Mouse (Mus musculus): ENCODE measurements around the gene Ptprg.
A peak's percentile ranks its signal among the peaks of the same experiment; 100 is the strongest.
"Not testable (repeated sequence)": the region's sequence is repeated elsewhere in the genome, so short reads cannot be mapped to it uniquely, and the experiment has no call there.

The Ptprg gene

DNA sequence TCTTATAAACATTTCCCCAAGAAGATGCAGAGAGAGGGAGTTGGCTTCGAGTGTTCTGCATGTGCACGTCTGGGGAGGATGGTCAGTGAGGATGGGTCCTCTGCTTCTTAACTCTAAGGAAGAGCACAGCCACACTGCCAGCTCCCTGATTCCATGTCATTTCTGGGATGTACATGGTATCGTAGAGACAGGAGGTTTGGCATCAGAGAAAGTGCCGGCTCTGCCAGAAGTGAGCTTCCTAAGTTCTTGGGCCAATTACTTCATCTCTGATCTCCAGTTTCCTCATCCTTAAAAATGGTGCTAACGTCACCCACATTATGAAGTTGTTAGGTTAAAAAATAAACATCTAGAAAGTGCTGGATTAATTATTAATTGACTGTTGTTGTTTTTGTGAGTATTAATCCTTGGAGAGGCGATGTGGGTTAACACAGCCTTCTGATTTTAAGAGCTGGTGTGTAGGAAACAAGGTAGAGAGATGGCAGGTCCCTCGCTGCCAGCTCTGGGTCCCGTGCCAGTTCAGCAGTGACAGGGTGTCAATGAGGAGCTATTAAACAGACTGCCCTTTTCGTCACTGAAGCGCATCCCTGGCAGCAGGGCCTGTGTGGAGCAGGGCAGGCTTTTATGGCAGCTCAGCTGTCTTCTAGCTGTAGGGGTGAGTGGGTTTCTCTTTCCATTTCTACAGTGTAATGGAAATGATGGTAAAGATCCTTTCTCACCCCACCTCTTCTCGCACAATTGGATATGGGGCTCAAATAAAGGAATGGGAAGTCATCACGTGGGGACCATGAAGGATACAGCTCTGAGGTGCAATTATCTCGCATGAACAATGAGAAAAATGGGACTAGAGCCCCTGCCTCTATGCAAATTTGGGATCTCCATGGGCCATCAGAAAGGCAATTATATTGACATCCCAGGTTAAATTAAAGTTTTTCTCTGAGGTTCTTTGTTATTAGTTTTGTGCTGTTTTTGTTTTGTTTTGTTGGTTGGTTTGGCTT lies 646.9 kb downstream of the Ptprg start:
- DNase-seq (ENCODE audit: low spot score in 2 of 2) = no peak

DNA sequence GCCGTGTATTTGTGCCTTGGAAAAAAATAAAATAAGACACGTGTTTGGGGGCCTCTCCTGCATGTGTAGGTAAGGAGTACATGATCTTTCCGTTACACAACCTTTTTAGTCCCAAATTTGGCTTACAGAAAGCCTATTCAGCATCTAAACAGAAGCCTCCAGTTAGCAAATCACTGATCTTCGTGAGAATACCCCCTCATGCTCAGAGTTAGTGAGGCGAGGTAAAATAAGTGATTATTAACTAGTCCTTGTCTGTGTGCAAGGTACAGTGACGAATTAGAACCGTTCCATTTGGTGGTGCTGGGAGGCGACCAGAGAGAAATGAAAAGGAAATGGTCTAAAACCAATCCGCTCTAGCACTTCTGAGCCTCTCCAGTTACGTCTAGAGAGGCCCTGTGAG lies 648.9 kb downstream of the Ptprg start:
- DNase-seq (ENCODE audit: low spot score in 2 of 2) = no peak

DNA sequence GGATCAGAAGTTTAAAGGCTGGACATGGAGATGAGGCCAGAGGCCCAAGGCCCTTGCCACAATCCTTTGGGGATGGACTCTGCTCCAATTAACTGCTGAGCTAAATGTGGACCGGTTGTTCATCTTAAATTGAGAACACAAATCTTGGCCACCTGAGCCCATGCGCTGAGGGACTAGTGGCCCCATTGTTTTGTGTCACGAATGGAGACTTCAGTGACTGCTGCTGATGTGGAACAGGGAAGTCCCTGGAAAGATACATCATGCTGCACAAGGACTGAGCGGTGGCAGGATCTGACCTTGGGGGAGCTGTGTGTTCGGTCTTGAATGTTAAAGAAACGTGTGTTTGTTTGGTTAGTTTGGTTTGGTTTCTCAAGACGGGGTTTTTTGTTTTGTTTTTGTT lies 649.7 kb downstream of the Ptprg start:
- no peak for DNase-seq (ENCODE audit: low spot score in 2 of 2)

DNA sequence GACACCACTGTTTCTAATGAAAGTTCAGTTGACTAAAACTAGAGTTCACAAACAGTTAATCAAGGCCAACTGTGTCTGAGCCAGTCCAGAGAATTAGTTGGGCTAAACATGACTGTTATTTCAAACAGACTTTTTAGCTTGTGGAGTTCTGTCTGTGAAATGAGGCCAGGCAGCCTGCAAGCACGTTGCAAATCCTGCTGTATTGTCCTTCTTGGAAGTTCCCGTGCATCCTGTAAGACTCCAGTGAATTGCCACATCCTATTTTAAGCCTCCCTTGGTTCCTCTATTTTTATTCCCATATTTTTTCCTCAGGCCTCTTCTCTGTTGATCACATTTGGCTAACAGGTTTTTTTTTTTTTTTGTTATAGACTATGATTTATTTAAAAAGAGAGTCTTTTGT lies 652.8 kb downstream of the Ptprg start:
- no peak for DNase-seq (ENCODE audit: low spot score in 2 of 2)

DNA sequence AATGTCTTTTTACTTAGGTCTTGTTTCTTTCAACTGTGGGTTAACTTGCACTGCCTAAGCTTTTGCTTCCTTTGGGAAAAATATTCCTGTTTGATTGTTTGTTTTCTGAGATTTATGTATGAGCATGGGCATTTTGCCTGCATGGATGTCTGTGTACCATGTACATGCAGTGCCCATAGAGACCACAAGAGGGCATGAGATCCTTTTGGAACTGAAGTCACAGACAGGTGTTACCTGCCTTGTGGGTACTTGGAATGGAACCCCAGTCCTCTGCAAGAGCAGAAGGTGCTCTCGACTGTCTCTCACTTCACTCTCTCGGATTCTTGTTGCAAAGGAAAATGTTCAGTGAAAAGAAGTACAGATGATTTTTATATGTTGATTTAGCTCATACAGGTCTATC lies 655.2 kb downstream of the Ptprg start:
- no peak for DNase-seq (ENCODE audit: low spot score in 2 of 2)

DNA sequence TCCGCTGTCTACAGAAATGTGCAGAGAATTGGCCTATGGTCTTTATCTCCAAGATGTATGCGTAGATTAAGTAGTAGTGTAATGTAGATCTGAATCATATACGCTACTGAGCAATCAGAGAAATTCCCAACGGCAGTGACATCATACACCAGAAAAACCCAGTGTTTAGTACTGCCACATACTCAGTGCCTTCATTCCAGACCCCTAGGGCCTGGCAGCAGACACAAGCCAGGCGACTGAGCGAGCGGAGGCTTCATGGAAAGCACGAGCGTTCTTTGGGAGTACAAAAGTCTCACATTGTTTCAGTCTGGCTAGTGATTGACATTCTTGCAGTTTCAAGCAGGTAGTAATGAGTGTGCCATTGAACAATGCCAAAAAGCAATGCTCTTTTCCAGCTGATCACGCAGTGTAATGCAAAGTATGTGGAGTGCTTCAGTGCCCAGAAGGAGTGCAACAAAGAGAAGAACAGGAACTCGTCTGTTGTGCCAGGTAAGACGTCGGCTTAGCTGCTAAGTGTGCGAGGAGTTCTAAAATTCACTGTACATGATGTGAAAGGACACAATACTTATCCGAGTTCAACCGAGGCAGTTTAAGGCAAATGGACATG lies 665.3 kb downstream of the Ptprg start:
- no peak for DNase-seq (ENCODE audit: low spot score in 2 of 2)

DNA sequence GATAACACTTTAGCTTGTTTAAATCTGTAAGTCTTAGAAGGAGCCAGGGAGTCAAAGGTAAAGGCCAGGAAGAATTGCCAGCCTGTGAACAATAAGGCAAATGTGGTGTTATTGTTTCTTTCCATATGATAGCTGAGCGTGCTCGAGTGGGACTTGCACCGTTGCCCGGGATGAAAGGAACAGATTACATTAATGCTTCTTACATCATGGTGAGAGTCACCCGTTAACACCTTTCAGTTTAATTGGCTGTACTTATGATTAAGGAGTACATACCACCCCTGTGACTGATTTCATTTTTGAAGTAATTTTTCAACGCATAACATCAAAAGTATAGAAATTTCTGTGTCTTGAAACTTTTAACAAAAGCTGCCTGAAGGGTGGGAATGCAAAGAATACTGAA lies 666.5 kb downstream of the Ptprg start:
- DNase-seq (ENCODE audit: low spot score in 2 of 2) = no peak

DNA sequence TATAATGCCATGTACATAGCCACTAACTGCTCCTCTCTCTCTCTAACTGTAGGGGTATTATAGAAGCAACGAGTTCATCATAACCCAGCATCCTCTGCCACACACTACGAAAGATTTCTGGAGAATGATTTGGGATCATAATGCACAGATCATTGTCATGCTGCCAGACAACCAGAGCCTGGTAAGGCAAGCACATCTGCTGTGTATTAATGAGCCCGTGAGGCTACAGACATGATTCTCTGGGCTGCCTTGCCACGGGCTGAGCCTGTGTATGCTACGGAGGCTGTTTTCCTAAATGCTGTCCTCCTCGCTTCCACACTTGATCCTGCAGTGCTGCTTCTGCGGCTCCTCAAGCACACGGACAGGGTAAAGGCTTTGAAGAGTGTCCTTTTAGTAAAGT lies 667.2 kb downstream of the Ptprg start:
- DNase-seq (ENCODE audit: low spot score in 2 of 2) = no peak

DNA sequence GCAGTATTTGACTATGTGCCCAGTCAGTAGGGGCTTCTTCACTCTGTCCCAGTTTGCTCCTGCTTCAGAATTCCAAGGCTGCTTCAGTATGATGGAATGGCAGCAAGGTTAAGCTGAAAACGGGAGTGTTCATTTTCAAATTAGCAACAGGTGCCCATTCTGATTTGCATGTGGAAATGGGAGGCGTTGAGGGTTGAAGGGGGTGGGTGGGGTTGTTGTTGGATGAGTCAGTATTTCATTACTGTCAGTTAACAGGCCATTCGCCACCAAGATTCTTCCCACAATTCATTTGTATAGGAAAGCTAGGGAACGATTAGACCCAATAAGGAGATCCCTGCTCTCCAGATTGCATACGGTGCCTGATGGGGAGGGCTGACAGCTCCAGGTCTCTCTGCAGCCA lies 668.2 kb downstream of the Ptprg start:
- no peak for DNase-seq (ENCODE audit: low spot score in 2 of 2)

DNA sequence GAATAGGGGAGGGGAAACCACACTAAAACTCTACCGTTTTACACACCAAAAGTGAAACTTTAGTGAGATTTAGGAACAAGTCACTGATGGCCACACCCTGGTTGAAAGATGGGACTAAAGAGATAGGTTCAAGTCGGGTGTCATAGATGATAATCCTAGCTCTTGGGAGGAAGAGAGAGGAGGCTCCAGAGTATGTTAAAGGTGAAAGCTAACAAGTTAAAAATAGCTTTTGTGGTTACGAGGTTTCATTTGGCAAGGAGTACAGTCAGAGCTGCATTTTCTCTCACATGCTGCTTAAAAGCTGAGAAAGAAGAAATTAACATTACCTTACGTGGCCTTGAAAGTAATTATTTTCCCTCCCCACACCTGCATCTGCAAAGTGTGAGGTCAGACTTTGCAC lies 690.4 kb downstream of the Ptprg start:
- DNase-seq (ENCODE audit: low spot score in 2 of 2) = no peak

DNA sequence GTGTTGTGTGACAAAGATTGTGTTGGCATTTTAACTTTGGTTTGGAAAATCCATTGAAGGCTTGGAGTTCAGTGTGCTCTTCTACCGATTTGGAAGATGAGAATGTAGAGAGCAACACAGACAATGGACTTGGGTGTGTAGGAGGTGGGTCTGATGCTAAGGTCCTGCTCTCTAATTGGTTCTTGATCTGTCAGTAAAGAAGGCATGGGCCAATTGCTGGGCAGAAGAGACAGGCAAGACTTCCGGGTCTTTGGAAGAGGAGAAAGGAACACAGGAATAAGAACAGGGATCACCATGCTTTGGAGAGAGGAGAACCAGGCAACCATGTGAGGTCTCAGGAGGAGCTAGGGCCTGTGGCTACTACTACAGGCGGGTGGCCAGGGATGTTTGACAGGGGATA lies 722.7 kb downstream of the Ptprg start:
- DNase-seq (ENCODE audit: low spot score in 2 of 2) = no peak

DNA sequence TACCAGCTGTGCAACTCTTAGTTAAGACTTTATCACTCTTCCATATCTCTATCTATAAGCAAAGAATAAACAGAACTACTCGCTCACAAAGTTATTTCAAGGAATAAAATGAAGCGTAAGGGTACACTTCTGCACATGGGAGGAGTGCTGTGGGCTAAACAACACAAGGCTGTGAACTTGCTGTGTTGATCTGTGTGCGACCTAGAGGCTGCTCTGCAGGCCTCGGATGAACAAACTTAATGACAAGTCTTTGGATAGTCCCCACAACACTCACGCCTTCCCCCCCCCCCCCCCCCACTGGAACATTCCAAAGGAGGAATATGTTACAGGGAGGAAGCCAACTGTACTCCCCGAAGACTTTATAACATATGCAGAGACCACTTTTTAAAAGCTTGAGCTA lies 730.3 kb downstream of the Ptprg start, which contains the start of gene Gm49355:
Gm49355 (plus strand) TSS at position 336 of the 400 bp plus-strand sequence.
- no peak for DNase-seq (ENCODE audit: low spot score in 2 of 2)

DNA sequence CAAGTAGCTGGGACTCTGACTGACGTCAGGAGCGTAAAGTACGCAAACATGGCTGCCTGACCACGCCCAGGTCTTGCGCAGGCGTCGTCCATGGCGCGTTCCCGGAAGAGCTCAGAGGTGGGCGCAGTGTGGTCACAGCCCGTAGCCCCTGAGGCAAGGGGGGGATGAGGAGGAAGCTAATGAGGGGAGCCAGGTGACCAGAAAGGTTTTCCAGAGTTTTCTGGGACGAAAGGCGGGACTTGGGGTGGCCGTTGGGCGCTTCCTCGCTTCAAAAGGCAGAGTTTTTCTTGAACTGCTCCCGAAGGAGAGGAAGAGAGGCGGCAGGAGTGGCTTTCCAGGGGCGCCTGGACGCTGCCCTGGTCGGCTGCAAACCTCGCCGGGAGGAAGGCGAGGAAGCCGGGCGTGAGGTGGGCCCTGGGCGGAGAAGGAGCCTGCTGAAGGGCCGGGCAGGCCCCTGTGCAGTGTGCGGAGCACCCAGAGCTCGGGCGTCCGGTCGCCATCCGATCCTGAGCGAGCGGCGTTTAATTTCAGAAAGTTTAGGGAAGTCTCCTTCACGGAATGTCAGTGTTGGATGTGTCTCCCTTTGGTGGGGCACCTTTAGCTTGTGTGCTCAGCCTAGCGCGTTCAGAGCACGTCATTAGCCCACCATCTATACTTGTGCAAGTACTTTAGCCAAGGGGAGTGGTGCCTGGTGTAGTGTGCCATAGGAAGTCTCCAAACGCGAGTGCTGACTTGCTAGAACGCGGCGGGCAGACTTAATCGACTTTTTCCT lies 731.0 kb downstream of the Ptprg start, which contains the start of gene 3830406C13Rik:
3830406C13Rik (plus strand) TSS at position 33 of the 772 bp plus-strand sequence.
- DNase-seq (ENCODE audit: low spot score in 2 of 2) = peak; percentile 72 to 84

DNA sequence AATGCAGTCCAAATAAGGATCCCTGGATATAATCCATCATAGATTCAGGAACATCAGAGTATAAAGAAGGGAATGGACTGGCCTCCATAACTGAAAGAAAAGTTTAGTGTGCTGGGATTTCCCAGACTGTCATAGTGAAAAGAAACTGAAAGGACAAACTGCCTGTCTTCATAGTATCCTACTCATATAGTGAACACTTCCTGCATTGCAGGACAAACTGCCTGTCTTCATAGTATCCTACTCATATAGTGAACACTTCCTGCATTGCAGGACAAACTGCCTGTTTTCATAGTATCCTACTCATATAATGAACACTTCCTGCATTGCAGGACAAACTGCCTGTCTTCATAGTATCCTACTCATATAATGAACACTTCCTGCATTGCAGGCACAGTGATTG lies 736.4 kb downstream of the Ptprg start:
- not testable (repeated sequence) for DNase-seq (ENCODE audit: low spot score in 2 of 2)
